Mouse (Mus musculus): Measurements from ENCODE around the gene Palm.

- TF ChIP-seq CTCF (IDR thresholded peaks at IDR 0.05; ENCODE audit: low read depth, low read length) (no peak), POLR2A (IDR thresholded peaks at IDR 0.05; ENCODE audit: borderline replicate concordance, low read depth, low read length) (no peak)
These were observed 48.0 kb upstream of the Palm start for GRCm38 (mm10) chr10:79745411-79745810.
